Mouse (Mus musculus) lung, embryonic 16.5 days (tissue): ENCODE results near the gene Ogg1. TPM values are rescaled to one million over a fixed set of nuclear protein-coding genes. Genes with fewer than 3 reads are reported as not detected.

Experiments
- ATAC-seq: fragments of 200-750 bp; cut with Nextera tagmentation; 2 replicates; pipeline ENCODE4 v1.8.0; 2017; ENCODE audit warnings: low read depth, mild to moderate bottlenecking, moderate library complexity
- H3K27ac ChIP-seq: fragments of 300-500 bp; sonication (generic); 2 replicates; pipeline ENCODE4 v1.5.1; 2014; ENCODE audit warnings: mild to moderate bottlenecking, control low read depth, low read length
- H3K27me3 ChIP-seq: fragments of 300-500 bp; sonication (generic); 2 replicates; pipeline ENCODE4 v1.6.1; 2014; ENCODE audit warnings: low read depth, low read length, mixed read lengths; ENCODE audit not compliant: control insufficient read depth, insufficient read depth
- H3K36me3 ChIP-seq: fragments of 300-500 bp; sonication (generic); 2 replicates; pipeline ENCODE4 v1.6.1; 2014; ENCODE audit warnings: low read length; ENCODE audit not compliant: control insufficient read depth, insufficient read depth
- H3K4me1 ChIP-seq: fragments of 300-500 bp; sonication (generic); replicated peaks from 2 replicates; pipeline ENCODE4 v1.6.1; 2014; ENCODE audit warnings: low read length, mixed read lengths; ENCODE audit not compliant: control insufficient read depth, insufficient read depth
- H3K4me2 ChIP-seq: fragments of 300-500 bp; sonication (generic); 2 replicates; pipeline ENCODE4 v1.6.1; 2014; ENCODE audit warnings: low read depth, low read length, control low read depth
- H3K4me3 ChIP-seq: fragments of 300-500 bp; sonication (generic); 2 replicates; pipeline ENCODE4 v1.5.1; 2014; ENCODE audit warnings: mild to moderate bottlenecking, low read length, control low read depth
- H3K9ac ChIP-seq: fragments of 300-500 bp; sonication (generic); 2 replicates; pipeline ENCODE4 v1.6.1; 2014; ENCODE audit warnings: low read length, control low read depth
- H3K9me3 ChIP-seq: fragments of 300-500 bp; sonication (generic); 2 replicates; pipeline ENCODE4 v1.6.1; 2016; ENCODE audit warnings: low read length; ENCODE audit not compliant: control insufficient read depth
- WGBS: fragments of 180-500 bp; shearing (Covaris S2); extraction: QIAGEN DNeasy Blood & Tissue Kit; methylation state at CpG from one replicate; pipeline ENCODE4 v1.1.7; 2014; 5-methylcytosine and 5-hydroxymethylcytosine counted together
- polyA plus RNA-seq: library from polyadenylated mRNA; unstranded; fragments of >200 nt; fragmentation: Nextera tagmentation; extraction: Ambion mirVana; gene quantifications from 2 replicates; pipeline ENCODE4 v1.2.1, GENCODE M21; 2015

Ogg1 gene
- polyA plus RNA-seq, 1 experiment from 2014 or later = 17.6 TPM

DNA sequence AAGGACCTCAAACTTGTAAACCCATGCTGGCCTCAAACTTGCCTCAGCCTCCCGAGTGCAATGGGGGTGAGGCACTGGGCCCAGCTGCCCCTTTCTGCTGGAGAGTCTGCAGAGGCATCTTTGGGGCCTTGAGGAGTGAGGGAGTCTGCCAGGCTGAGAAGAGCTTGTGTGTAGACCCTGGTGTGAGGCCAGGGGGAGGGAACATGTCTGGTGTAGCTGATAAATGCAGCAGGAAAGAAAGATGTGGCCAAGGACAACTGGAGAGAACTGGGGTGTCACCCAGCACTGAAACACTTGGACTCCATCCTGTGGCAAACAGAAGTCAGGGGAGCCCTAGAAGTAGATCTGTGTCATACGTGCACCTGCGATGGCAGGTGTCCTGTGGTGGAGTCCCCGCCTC lies 46.7 kb downstream of the Ogg1 start:
- Histone ChIP-seq H3K27ac (no peak overlapping the region), H3K36me3 (peaks cover 30% of the 10 kb centered on the region), H3K4me1 (no peaks in the 10 kb centered on the region; the same call in 1 of the 2 replicates), H3K27me3 (no peaks in the 10 kb centered on the region), H3K9ac (no peak overlapping the region), H3K9me3 (no peaks in the 10 kb centered on the region), H3K4me3 (no peak overlapping the region), H3K4me2 (no peak overlapping the region)
- no peak for ATAC-seq
- 93% methylated on average over 4 of the region's 4 CpGs for WGBS

DNA sequence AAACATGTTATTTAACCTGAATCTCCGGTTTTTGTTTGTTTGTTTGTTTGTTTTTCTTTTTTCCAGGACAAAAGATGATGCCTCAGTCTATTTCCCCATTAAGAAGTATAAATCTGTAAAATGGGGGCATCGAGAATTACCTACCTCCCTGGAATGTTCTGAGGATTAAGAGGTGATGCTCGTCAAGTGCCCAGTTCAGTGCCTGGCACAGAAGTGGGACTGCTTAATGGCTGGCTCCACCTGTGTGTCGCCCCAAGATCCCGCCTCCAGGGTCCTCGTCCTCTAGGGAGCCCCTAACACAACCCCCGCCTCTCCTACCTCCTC lies 50.4 kb downstream of the Ogg1 start:
- WGBS = 6% methylated on average over 7 of the region's 7 CpGs
- peaks cover 36% of the 10 kb centered on the region for H3K36me3 ChIP-seq
- H3K27ac ChIP-seq = peak overlapping the region; percentile 99
- peak overlapping the region; percentile 100 for H3K4me3 ChIP-seq
- peaks cover 12% of the 10 kb centered on the region for H3K4me1 ChIP-seq
- peak overlapping the region; percentile 96 for H3K9ac ChIP-seq
- H3K9me3 ChIP-seq = no peaks in the 10 kb centered on the region
- ATAC-seq = no peak
- H3K4me2 ChIP-seq = peak overlapping the region; percentile 96
- no peaks in the 10 kb centered on the region for H3K27me3 ChIP-seq

DNA sequence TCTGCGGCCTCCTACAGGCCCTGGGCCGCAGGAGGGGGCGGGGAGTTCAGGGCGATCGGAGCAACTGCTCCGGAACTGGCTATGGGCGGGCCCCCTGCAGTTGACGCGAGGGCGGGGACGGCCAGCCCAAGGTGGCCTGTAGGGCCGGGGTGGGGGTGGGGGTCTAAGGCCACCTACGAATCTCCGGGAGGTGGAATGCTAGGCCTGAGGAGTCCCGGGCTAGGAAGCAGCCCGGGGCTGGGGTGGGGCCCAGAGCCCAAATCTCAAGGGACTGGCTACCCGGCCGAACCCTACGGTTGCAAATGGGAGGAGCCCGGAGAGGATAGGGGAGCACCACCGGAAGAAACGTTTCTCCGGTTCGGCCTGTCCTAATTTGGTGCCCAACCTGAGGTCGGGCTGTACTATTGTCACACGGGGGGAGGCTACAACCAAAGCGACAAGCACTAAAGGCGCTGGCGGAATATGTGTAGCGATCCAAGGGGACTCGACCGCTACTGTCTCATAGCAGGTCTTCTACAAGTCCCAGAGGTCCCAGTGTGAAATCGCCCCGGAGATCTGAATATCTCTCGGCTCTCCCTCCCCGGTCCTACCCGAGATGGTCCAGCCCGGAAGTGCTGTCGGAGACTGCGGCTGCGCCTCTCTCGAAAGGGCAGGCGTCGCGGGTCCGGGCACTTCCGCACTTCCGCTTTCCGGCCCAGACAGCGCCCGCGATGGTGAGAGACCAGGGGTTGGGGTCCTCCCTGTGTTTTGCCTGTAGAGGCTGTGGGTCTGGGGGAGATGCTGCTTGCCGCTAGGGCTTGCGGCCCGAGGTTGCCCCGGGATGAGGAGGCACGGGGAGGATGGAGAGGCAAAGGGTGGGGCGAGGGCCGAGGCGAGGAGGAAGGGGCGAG lies 51.0 kb downstream of the Ogg1 start, which contains the start of the genes Tada3 and Arpc4:
Tada3 (minus strand) TSS at position 388 of the 890 bp plus-strand sequence.
Arpc4 (plus strand) TSS at position 620 of the 890 bp plus-strand sequence.
- Histone ChIP-seq H3K4me2 (peak within 1 kb of the TSS; percentile 96), H3K9me3 (no peaks in the 10 kb centered on the region), H3K4me3 (peak within 1 kb of the TSS; percentile 100), H3K27ac (peak within 1 kb of the TSS; percentile 99), H3K9ac (peak within 1 kb of the TSS; percentile 96), H3K4me1 (peaks cover 12% of the 10 kb centered on the region), H3K27me3 (no peaks in the 10 kb centered on the region), H3K36me3 (peaks cover 38% of the 10 kb centered on the region)
- under 1% methylated on average over 59 of the region's 61 CpGs for WGBS
- peak; percentile 96 for ATAC-seq

DNA sequence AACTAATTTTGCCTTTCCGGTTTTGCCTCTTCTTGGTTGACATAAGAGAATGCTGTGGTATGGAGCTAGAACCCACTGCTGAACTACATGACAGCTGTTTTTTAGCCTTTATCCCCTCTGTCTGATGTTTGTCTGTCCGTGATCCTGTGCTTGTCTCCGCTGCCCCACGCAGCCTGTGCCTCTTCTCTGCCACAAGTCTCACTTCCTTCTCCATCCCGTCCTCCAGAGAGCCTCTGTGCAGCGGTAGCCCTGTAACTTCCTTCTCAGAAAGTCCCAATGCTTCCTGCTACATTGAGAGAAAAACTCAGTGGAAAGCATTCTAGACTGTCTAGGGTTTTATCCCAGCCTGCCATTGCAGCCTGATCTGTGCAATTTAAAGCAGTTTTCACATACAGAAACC lies 52.5 kb downstream of the Ogg1 start:
- no peak for ATAC-seq
- peak overlapping the region; percentile 96 for H3K4me2 ChIP-seq
- peak overlapping the region; percentile 100 for H3K4me3 ChIP-seq
- no peaks in the 10 kb centered on the region for H3K27me3 ChIP-seq
- WGBS = 69% methylated on average over 6 of the region's 6 CpGs
- H3K9ac ChIP-seq = peak overlapping the region; percentile 96
- H3K36me3 ChIP-seq = peaks cover 42% of the 10 kb centered on the region
- peaks cover 12% of the 10 kb centered on the region for H3K4me1 ChIP-seq
- H3K9me3 ChIP-seq = no peaks in the 10 kb centered on the region
- no peak overlapping the region for H3K27ac ChIP-seq

DNA sequence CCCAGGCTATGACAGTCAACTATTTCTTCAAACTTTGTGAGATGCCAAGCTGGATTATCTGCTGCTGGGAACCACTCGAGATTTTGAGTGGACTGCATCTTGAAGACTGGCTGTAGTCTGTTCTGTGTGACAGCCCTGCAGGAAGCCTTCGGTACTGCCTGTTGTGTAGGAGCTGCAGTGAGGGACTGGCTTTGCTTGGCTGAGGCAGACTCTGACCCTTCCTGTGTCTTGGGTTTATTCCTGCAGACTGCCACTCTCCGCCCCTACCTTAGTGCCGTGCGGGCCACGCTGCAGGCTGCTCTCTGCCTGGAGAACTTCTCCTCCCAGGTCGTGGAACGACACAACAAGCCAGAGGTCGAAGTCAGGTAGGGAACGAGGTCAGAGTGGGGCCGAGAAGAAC lies 53.7 kb downstream of the Ogg1 start:
- Histone ChIP-seq H3K4me3 (no peak overlapping the region), H3K27me3 (no peaks in the 10 kb centered on the region), H3K9me3 (no peaks in the 10 kb centered on the region), H3K4me1 (peaks cover 12% of the 10 kb centered on the region), H3K27ac (no peak overlapping the region), H3K9ac (no peak overlapping the region), H3K36me3 (peaks cover 45% of the 10 kb centered on the region), H3K4me2 (no peak overlapping the region)
- 90% methylated on average over 11 of the region's 11 CpGs for WGBS
- no peak for ATAC-seq

DNA sequence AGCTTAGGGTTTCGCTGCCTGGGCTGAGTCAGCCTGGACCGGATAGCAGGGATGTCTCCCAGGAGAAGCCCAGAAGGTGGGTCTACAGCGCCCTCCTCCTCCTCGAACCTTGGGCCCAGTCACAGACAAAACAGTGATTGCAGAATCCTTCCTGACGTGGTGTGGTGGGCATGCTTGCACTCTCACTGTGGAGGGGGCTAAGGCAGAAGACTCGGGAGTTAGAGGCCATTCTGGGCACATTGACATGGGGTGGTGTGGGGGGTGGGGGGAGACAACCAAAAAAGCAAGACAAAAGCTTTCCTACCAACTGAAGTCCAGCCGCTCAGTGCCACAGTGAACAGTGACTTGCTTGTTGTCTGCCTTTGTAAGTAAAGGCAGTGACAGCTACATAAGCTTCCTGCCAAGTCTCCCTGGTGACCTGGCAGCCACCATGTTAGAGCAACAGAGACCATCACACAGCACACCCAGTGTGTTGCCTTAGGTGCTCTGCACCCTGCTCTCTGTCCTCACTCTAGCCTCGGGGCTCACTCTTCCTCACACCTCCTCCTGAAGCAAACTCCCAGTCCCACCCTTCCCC lies 57.7 kb downstream of the Ogg1 start:
- peaks cover 66% of the 10 kb centered on the region for H3K36me3 ChIP-seq
- H3K9me3 ChIP-seq = no peaks in the 10 kb centered on the region
- no peak overlapping the region for H3K4me3 ChIP-seq
- H3K27ac ChIP-seq = no peak overlapping the region
- H3K9ac ChIP-seq = no peak overlapping the region
- H3K4me2 ChIP-seq = no peak overlapping the region
- H3K27me3 ChIP-seq = no peaks in the 10 kb centered on the region
- no peak for ATAC-seq
- H3K4me1 ChIP-seq = peaks cover 3% of the 10 kb centered on the region
- WGBS = 93% methylated on average over 8 of the region's 8 CpGs

Other genes starting within 250 kb of the Ogg1 start
- gene Setd5, start 249.6 kb upstream of the Ogg1 start, polyA plus RNA-seq = 72.1 and 75.6 TPM in 2 replicates
- 0.54 and 0.89 TPM in 2 replicates for gene Lhfpl4, start 131.6 kb upstream of the Ogg1 start, polyA plus RNA-seq
- 35.4 and 36.5 TPM in 2 replicates for gene Mtmr14, start 89.1 kb upstream of the Ogg1 start, polyA plus RNA-seq
- 0.10 TPM in 1 of 2 replicates, not detected in the other for gene Cpne9, start 44.7 kb upstream of the Ogg1 start, polyA plus RNA-seq
- gene Brpf1, start 19.8 kb upstream of the Ogg1 start, polyA plus RNA-seq = 16.6 and 19.1 TPM in 2 replicates
- 105 and 109 TPM in 2 replicates for gene Camk1, start 17.0 kb downstream of the Ogg1 start, polyA plus RNA-seq
- gene Tada3, start 50.9 kb downstream of the Ogg1 start, polyA plus RNA-seq = 52.6 and 54.3 TPM in 2 replicates
- 384 and 398 TPM in 2 replicates for gene Arpc4, start 51.1 kb downstream of the Ogg1 start, polyA plus RNA-seq
- 4.8 and 7.3 TPM in 2 replicates for gene Ttll3, start 62.3 kb downstream of the Ogg1 start, polyA plus RNA-seq
- gene Rpusd3, start 92.4 kb downstream of the Ogg1 start, polyA plus RNA-seq = 18.0 and 21.5 TPM in 2 replicates
- gene Cidec, start 108.8 kb downstream of the Ogg1 start, polyA plus RNA-seq = 0.49 TPM in 1 of 2 replicates, not detected in the other
- gene Jagn1, start 115.6 kb downstream of the Ogg1 start, polyA plus RNA-seq = 72.7 and 74.0 TPM in 2 replicates
- gene Il17re, start 131.5 kb downstream of the Ogg1 start, polyA plus RNA-seq = 25.8 and 28.2 TPM in 2 replicates
- 26.7 and 28.3 TPM in 2 replicates for gene Il17rc, start 144.5 kb downstream of the Ogg1 start, polyA plus RNA-seq
- 32.5 and 37.7 TPM in 2 replicates for gene Creld1, start 156.3 kb downstream of the Ogg1 start, polyA plus RNA-seq
- gene Prrt3, start 175.0 kb downstream of the Ogg1 start, polyA plus RNA-seq = 0.11 and 0.19 TPM in 2 replicates
- 108 and 110 TPM in 2 replicates for gene Emc3, start 204.7 kb downstream of the Ogg1 start, polyA plus RNA-seq
- 12.9 and 13.0 TPM in 2 replicates for gene Fancd2, start 204.7 kb downstream of the Ogg1 start, polyA plus RNA-seq